Mouse (Mus musculus) layer of hippocampus, adult 8-10 months (tissue): ENCODE measurements around the gene Ddx54. TPM values are rescaled to one million over a fixed set of nuclear protein-coding genes. Genes with fewer than 3 reads are reported as not detected.

ENCODE experiments used
- DNase-seq, 2 experiments: peaks; one replicate each; pipeline ENCODE4 v3.0.0; 2022; ENCODE audit warnings: low spot score in 2 of 2
- total RNA-seq, 4 experiments: library from RNA; stranded (reverse); gene quantifications; 2 replicates each; pipeline ENCODE4 v1.2.4; 2022

Gene Ddx54
- total RNA-seq, 4 experiments from 2014 or later, result 32.8 to 37.1 (median 35.7) TPM

DNA sequence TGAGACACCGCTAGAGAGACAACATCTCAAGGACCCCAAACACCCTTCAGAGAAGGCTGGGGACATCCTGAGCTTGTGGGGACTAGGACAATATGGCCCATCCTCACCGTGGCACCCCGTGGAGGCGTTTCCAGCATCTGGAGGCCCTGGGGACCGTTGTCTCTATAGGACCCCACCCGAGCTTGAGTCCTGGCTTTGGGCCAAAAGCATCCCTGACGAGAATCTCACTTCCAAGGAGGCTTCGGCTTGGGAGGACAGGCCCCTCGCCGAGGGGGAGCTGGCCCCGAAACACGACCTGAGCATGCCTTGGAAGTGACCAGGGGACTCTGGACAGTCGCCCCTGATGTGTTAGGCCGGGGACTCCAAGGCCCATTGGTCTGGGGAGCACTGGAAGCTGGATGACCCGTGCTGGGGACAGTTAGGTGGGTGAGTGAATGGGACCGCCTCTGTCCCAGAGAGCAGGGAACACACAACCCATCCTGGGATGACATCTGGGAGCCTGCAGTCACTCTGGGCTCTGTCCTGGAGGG, 3.2 kb upstream of the Ddx54 start:
- no peak for DNase-seq

DNA sequence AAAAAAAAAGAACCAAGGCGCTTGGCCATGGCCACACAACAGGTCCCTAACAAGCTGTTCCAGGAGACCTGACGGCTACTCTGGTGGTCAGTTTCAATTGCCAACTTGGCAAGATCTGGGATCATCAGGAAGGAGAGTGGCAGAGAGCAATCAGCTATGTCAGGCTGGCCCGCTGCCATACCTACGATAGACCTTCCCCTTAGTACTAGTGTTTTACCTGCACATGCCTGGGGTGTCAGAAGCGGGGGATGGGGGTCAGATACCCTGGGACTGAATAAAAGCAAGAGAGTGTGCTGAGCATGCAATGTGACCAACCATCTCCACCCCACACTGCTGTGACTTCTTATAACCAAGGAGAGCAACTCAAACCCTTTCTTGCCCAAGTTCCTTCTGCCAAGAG, 1.6 kb upstream of the Ddx54 start:
- DNase-seq, result no peak

DNA sequence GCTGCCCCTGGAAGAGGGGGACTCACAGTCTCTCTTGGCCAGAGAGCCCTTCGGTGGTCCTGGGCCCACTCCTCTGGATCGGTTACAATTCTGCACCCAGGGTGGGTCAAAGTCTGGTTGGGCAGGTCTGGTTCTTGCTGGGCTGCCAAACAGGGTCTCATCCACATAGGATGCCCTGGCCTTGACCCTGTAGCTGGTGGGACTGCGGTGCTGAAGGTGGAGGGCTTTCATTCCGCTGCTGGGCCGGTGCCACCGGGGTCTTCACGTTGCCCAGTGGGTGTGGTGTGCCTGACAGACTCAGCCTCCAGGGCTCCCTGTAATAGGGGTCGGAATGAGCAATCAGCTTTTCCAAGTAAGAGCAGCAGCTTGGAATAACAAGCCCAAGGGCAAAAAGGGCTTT, 1.1 kb upstream of the Ddx54 start:
- DNase-seq, result no peak

DNA sequence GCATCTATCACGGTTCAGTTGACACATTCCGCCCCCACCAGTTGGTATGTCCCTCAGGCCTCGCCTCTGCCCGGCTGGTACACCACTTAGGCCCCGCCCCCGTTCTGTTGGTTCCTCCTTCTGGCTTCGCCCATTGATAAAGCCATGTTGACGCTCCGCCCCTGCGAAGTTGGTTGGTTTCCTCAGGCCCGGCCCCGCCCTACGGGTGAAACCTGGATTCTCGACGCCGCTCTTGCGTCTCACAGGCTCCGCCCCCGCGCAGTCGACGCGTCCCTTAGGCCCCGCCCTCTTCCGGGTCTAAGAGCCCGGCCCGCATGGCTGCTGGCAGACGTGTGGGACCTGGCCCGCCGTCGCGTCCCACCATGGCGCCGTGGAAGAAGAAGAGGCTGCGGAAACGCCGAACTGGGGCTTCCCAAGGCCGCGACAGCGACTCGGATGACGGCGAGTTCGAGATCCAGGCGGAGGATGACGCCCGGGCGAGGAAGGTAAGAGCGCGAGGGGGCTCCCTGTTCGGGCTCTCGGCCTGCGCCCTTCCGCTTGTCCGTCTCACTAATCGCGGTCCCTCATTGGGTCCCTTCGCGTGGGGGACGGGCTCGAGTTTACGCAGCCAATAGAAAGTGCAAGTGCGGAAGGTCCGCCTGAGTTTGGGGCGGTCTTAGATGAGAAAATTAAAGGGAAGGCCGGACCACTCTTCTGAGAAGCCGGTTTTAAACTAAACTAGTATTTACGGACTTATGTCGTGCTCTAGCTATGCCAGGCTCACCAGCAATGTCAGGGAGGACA, 474 bp downstream of the Ddx54 start:
- DNase-seq, result peak; percentile 100

DNA sequence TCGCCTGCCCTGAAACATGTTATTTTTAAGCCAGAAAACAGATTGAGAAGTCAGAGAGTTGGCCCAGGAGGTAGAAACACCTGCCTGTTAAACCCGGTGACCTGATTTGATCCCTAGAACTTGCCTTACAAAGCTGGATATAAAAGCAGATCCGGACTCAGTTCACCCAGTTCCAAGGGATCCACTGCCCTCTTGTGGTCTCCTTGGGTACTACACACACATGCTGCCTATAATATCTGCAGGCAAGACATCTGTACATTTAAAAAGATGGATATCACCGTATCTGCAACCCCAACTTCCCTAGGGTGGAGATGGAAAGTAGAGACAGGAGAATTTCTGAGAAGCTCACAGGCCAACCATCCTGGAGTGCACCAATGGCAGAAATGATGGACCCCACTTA, 3.4 kb downstream of the Ddx54 start:
- no peak for DNase-seq

DNA sequence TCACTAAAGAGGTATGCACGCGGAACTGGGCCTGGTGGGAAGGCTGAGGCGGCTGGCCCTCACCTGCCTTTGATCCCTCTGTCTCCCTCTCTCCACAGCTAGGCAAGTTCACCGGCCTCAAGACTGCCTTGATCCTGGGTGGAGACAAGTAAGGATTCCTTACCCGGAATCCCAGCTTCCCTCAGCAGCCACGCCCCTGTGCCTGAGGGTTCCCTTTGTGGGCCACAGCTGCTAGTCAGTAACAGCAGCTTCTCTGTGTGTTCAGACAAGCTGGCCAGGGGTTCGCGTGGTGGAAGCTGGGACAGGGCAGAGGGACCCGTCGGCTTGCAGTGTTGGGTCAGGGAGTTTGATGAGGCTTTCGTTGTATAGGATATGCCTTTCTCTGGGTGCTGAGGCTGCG, 6.2 kb downstream of the Ddx54 start:
- DNase-seq, result no peak

DNA sequence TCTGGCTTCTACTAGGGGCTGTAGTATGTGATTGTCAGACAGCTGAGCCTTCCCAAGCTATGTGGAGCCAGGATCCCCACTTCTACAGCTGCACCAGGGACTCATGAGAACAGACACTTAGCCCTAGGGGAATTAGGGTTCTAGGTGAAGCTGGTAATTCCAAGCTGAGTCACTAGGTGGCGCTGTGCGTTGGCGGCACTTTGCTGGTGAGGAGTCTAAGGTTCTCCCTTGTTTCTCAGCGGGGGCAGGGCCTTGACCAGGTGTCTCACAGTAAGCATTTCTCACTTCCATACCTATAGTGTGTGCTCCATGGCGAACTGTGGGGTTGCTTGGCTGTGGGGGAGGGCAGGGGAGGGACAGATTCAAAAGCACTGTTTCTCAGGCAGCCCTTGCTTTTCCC, 6.7 kb downstream of the Ddx54 start:
- DNase-seq, result peak in 1 of 2 experiments; percentile 68

DNA sequence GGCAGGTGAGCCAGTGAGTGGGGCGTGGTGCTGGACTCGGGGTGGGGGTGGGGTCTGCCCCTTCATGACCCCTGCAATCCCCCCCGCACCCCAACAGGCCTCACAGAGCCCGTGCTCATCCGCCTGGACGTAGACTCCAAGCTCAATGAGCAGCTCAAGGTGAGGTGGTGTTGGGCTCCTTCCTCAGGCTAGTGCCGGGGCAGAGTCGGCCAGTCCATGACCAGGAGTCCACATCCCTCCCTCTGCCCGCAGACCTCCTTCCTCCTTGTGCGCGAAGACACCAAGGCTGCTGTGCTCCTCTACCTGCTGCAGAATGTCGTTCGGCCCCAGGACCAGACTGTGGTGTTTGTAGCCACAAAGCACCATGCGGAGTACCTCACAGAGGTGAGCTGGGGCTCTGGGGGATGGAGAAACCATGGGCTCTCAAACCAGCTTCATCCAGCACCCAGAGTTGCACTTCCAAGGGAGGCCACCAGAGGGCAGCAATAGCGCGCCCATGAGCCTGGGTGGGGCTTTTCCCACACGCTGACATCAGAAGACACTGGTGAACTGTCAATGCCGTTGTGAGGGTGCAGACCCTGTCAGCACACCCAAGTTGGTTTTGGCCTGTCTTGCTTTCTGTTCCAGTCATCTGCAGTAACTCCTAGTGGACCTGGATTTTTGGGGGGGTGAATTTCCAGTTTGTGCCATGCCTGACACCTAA, 8.0 kb downstream of the Ddx54 start:
- peak; percentile 77 to 87 for DNase-seq

DNA sequence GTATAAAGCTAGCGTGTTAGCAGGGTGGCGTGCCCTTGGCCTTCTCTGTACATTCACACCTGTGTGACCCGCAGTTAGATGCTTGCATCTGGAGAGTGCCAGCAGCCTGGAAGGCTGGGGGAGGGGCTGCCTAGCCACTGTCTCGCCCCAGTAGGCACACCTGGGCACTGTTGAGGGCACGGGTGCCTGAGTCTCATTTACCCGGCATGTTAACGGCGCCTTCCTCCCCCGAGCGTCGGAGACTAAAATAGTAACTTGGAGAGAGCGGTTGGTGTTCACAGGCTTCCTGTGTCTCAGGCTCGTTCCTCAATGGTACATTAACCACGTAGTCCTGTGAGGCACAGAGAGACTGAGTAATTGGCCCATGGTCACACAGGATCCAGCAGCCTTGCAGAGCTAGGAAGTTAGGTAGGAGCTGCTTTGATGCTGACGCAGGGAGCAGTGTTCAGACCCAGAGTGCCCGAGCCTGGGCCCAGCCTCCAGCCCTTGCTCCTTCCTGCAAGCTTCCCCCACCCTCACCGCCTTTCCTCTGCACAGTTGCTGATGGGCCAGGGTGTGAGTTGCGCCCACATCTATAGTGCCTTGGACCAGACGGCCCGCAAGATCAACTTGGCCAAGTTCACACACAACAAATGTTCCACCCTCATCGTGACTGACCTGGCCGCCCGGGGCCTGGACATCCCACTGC, 8.7 kb downstream of the Ddx54 start:
- DNase-seq, result no peak

DNA sequence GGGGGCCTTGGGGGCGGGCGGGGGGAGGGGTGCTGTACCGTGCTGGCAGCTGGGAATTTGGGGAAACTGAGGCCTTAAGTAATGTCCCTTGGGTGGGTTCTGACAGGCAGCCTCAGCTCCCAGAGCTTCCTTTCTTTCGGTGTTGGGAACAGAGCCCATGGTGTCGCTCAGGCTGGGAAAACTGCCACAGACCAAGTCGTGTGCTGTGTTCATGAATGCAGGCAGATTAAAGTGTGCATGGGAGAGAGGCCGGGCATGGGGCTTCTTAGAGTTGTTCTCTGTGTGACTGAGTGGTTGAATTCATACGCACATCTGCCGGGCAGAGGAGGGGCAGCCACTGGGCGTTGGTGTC, 9.3 kb downstream of the Ddx54 start:
- DNase-seq, result peak in 1 of 2 experiments; percentile 54

DNA sequence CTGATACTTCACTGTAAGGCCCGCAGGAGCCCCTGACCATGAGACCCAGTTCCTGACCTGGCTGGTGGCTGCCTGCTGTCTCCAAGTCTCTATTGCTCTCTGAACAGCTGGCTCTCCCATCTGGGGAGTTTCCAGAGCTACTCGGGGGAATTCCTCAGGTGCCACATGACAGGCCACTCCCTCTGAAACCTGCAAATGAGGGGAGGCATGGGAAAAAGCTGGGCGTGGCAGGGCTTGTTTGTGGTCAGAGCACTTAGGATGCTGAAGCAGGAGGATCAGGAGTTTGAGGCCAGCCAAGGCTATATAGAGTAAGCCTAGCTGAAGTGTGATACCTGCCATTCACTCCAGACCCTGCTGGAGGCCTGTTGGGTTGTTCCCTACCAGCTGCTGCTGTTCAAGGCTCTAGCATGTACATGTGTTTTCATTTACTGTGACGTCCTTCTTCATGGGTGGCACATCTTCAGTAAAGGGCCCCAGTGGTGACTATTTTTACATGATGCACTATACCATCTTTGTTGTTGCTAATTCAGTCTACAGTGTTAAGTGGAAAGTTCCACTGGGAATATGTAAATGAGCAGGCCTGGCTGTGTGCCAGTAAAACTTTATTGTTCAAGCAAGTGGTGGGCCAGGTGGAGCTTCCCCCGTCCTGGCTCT, 9.8 kb downstream of the Ddx54 start:
- DNase-seq, result no peak

DNA sequence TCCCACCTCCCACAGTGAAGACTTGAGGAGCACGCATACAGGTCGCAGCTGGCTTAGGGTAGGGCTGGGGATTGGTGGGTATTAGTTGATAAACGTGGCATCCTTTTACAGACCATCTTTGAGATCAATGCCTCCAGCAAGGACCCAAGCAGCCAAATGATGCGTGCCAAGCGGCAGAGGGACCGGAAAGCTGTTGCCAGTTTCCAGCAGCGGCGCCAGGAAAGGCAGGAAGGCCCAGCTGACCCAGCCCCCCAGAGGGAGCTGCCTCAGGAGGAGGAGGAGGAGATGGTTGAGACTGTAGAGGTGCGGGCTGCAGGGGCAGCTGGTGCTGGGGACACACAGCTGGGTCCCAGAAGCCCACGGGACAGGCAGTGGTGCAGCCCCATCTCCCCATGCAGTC, 11.9 kb downstream of the Ddx54 start:
- no peak for DNase-seq

DNA sequence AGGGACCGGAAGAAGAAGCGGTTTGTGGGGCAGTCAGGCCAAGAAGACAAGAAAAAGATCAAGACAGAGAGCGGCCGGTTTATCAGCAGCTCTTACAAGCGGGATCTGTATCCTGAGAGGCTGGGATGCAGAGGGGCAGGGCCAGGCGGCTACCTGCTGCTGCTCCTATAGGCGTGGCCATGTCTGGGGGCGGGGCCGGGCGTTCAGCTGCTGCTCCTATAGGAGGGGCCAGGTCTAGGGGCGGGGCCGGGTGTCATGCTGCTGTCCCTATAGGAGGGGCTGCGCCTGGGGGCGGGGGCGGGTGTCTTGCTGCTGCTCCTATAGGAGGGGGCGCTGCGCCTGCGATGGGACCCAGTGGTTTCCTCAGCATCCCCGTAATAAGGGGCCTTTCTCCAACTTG, 13.9 kb downstream of the Ddx54 start:
- no peak for DNase-seq

DNA sequence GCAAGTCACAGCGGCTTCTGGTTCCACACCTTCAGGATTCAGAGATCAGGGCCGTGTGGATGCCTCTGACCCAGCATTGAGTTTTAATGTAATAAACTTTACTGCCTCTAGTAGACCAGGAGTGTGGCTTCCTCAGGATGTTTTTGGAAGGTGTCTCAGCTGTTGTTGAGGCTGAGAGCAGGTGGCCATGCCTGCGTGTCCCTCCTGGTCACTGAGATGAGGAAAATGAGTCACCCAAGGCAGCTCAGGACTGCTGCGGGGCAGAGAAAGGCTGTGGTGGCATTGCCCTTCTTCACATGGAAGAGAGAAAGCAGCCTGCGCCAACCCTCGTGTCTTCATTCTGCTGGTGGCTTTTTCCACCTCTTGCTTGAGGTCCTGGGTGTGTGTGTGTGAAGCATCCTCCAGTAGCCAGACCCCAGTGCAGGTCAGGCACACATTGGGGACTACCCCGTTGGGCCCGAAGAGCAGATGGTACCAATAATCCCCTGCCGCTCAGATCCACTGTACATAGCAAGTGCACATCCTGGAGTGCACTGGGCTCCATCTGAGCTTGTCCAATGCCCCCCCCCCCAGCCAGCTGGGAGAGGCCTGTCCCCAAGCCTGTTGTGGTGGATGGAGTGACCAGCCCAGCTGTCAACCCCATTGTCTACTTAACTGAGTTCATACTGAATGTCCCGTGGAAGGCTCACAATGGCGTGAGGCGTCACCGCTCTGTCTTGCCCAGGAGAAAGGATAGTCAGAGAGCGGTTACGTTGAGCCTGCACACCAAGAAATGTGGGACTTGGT, 15.2 kb downstream of the Ddx54 start:
- no peak for DNase-seq

DNA sequence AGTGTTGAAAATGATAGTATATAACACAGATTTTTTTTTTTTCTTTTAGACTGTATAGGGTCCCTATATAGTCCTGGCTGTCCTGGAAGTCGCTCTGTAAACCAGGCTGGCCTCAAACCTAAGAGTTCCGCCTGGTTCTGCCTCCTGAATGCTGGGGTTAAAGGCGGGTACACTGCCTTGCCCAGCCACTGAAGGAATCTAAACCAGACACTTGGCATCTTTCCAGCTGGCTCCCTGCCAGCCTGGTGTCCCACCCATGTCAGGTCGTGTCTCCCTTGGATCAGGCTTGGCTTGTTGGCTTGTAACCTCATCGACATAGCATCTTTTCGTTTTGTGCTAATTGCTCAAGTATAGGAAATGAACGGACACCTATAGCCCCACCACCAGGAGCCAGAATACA, 16.1 kb downstream of the Ddx54 start:
- DNase-seq, result no peak

DNA sequence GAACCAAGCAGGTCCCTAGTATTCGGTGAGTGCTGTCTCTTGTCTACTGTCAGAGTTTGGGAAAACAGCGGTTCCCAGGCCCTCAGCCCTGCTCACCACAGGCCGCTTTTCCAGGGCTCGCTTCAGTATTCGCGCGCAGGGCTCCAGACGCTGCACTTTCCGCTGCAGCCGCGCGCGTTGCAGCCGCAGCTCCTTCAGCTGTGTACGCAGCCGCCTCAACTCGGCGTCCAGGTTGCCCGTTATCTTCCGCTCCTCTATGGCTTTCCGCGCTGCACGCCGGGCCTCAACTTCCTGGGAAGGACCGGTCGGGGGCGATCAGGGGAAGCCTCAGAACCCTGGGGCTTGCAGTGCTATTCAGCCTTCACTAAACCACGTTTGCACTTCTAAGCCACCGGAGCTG, 18.6 kb downstream of the Ddx54 start:
- no peak for DNase-seq

DNA sequence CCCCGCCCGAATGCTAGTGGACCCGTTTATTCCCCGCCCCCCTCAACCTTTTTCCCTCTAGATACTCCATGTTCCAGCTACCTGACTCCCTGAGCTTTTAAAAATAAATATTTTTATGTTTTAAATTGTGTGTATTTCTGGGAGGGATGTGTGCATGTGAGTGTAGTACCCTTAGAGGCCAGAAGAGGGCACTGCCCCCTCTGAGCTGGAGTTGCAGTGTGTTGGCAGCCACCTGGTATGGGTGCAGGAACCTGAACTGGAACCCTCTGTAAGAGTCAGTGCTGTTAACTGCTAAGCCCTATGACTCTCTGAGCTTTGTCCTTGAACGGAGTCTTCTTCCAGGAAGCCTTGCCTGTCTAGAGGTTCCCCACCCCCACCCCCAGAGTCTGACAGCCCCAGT, 19.4 kb downstream of the Ddx54 start:
- no peak for DNase-seq

DNA sequence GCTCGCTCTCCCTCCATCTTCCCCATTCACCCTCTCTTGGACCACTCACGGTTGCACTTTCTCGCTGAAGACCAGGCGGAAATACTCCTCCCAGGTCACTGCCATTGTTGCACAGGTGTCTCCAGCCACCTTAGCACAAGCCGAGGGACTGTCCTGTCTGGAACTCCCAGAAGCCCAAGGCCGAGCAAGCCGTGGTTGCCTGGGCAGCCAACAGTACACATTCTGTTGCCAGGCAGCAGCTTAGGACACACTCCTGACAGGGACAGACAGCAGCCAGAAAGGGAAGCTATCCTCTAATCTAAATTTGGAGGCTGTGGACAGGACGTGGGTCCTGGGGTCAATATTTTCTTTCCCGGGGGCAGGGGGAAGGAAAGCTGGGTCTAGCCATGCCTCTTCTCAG, 21.6 kb downstream of the Ddx54 start, which contains the start of gene Cfap73:
Cfap73 (minus strand) TSS at position 105 of the 400 bp plus-strand sequence.
- DNase-seq, result no peak

DNA sequence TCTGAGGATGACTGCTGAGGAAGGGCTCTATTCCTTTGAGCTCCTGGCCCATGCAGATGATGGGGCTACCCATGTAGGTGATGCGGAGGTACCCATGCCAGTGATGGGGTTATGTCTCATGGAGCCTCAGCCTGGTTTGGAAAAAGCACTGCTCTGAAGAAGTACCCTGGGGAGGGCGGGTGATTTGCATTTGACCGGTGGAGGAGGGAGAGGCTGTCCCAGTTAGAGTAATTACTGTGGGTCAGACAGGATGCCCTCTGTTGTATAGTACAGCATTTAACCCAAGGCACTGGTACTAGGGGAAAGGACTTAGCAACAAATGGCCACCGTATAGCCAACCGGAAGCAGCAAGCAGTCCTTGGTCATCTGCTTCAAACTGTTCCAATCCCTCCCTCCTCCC, 22.3 kb downstream of the Ddx54 start:
- no peak for DNase-seq

DNA sequence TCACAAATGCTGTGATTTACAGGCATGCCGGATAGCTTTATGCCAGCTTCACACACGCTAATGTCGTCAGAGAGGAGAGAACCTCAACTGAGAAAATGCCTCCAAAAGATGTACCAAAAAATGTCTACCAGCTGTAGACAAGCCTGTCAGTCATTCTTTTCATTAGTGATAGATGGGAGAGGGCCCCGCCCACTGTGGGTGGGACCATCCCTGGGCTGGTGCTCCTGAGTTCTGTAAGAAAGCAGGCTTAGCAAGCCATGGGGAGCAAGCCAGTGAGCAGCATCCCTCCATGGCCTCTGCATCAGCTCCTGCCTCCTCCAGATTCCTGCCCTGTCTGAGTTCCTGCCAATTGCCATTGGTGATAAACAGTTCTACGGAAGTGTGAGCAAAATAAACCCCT, 23.1 kb downstream of the Ddx54 start:
- DNase-seq, result no peak

DNA sequence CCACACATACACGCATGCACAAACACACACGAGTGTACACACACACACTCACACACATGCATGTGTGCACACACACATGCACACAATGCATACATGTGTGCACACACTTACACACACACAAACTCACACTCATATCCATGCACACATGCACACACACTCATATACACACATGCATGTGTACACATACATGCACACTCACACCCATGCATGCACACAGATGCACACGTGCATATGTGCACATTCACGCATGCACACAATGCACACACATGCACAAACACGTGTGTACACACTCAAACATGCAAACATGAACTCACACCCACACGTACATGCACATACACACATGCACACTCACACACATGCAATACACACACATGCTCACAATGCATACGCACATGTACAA, 27.6 kb downstream of the Ddx54 start:
- no peak for DNase-seq
